Mouse (Mus musculus): Measurements from ENCODE around the gene Cdhr5. TPM values are rescaled to one million over a fixed set of nuclear protein-coding genes. Genes with fewer than 3 reads are reported as not detected.
A peak's percentile ranks its signal among the peaks of the same experiment; 100 is the strongest.
"Not testable (repeated sequence)": the region's sequence is repeated elsewhere in the genome, so short reads cannot be mapped to it uniquely, and the experiment has no call there.

Cdhr5 gene
- polyA plus RNA-seq, 1 experiment from 2014 or later, result 1.6 TPM

DNA sequence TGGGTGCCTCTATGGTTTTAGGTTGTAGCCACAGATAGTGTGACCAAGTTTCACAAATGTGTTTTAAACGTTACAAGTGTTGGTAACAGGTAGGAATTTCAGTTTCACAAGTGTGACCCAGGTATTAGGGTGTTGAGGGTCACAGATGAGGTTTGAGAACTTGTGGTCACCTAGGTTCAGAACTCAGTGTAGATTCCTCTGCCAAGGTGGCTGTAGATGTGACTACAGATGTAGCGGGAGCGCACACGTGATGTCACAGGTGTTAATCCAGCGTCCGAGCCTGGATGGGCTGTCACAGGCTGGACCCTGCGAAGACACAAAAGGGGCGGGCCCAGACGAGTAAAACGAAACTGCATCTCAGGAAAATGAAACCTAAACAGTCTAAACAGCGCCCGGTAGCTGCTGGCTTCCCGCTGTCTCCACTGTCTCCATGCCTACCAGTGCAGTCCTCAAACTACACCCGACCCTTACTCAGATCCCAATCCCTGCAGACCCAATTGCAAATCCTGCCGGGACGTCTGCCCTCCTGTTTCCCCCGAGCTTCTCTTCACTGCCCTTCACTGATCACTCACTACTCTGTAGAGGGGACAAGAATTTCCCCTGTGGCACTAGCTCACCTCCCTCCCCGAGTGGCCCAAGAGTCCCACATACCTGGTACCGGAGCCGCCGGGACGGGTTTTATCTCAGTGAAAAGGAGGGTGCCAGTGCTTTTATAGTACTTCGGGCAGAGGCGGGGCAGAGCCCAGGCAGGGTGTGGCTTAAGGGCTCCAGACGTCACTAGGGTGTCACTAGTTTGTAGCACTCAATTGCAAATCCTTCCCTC is 10.6 kb downstream of the Cdhr5 start, which contains the start of gene Irf7:
Gene Irf7, minus strand, starts transcription at position 743 of the 823 bp plus-strand sequence.
- peaks cover 27% of the 10 kb centered on the region for H3K36me3 ChIP-seq (ENCODE audit: control insufficient read depth, insufficient read depth)
- no peaks in the 10 kb centered on the region for H3K9me3 ChIP-seq (replicated peaks; ENCODE audit: control insufficient read depth, low read length)
- WGBS (ENCODE audit: insufficient replicate concordance), result 3% methylated on average over 25 of the region's 25 CpGs
- H3K4me2 ChIP-seq (ENCODE audit: low read depth, low read length), result peak within 1 kb of the TSS; percentile 85
- H3K4me1 ChIP-seq (ENCODE audit: control insufficient read depth, low read depth, low read length), result peaks cover 17% of the 10 kb centered on the region
- peak; percentile 84 for ATAC-seq (ENCODE audit: low read depth)
- H3K4me3 ChIP-seq (ENCODE audit: low read depth, low read length), result peak within 1 kb of the TSS; percentile 73
- peak within 1 kb of the TSS; percentile 71 for H3K9ac ChIP-seq (ENCODE audit: low read depth, low read length)
- H3K27me3 ChIP-seq (ENCODE audit: control insufficient read depth, insufficient read depth, low read depth, low read length), result peaks cover 3% of the 10 kb centered on the region
- peak within 1 kb of the TSS; percentile 36; the same call in 1 of the 2 replicates for H3K27ac ChIP-seq (ENCODE audit: low read length)

- WGBS (ENCODE audit: insufficient replicate concordance), result 33% methylated on average over 11 of the region's 11 CpGs
- peak overlapping the region; percentile 73 for H3K4me3 ChIP-seq (ENCODE audit: low read depth, low read length)
- no peak overlapping the region for H3K27ac ChIP-seq (ENCODE audit: low read length)
- H3K4me2 ChIP-seq (ENCODE audit: low read depth, low read length), result peak overlapping the region; percentile 85
- H3K9ac ChIP-seq (ENCODE audit: low read depth, low read length), result no peak overlapping the region
- H3K4me1 ChIP-seq (ENCODE audit: control insufficient read depth, low read depth, low read length), result peaks cover 17% of the 10 kb centered on the region
- H3K9me3 ChIP-seq (replicated peaks; ENCODE audit: control insufficient read depth, low read length), result no peaks in the 10 kb centered on the region
- H3K36me3 ChIP-seq (ENCODE audit: control insufficient read depth, insufficient read depth), result peaks cover 33% of the 10 kb centered on the region
- peaks cover 3% of the 10 kb centered on the region for H3K27me3 ChIP-seq (ENCODE audit: control insufficient read depth, insufficient read depth, low read depth, low read length)
- no peak for ATAC-seq (ENCODE audit: low read depth)
These were observed 11.2 kb downstream of the Cdhr5 start for GRCm38 (mm10) chr7:141265411-141265738.

DNA sequence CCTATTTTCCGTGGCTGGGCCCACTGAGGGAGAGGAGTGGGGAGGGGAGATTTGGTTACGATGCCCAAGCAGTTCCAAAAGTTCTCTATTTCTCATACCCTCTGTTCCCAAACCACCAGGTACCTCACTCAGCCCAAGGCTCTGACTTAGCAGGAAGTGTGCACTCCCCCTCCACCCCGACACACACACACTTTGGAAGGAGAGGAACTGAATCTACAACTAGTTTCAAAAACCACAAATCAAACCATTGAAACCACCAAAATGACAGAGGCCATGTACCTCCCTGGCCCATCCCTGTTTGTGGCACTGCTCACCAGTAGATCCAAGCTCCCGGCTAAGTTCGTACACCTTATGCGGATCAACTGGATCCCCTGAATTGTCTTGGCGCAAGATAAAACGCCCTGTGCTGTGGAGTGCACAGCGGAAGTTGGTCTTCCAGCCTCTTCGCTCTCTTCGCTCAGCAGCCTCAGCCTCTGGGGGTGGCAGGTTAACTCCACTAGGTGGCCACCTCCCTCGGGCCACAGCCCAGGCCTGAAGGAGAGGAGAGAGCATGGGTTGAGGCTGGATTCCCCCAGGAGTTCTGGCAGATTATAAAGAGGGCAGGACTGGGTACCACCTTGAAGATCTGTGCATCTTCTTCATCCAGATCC is 11.7 kb downstream of the Cdhr5 start:
- peak; percentile 26; the same call in 1 of the 2 replicates for ATAC-seq (ENCODE audit: low read depth)
- no peak overlapping the region for H3K27ac ChIP-seq (ENCODE audit: low read length)
- H3K9ac ChIP-seq (ENCODE audit: low read depth, low read length), result 0 out of 2 replicates have a peak overlapping the region, but pooled peaks have one; percentile 7

GRCm38 (mm10) chr7:141264041-141264700 is 12.4 kb downstream of the Cdhr5 start:
- peaks cover 45% of the 10 kb centered on the region for H3K36me3 ChIP-seq (ENCODE audit: control insufficient read depth, insufficient read depth)
- H3K9me3 ChIP-seq (replicated peaks; ENCODE audit: control insufficient read depth, low read length), result no peaks in the 10 kb centered on the region
- no peak overlapping the region for H3K4me3 ChIP-seq (ENCODE audit: low read depth, low read length)
- no peak overlapping the region for H3K9ac ChIP-seq (ENCODE audit: low read depth, low read length)
- H3K27me3 ChIP-seq (ENCODE audit: control insufficient read depth, insufficient read depth, low read depth, low read length), result peaks cover 3% of the 10 kb centered on the region
- H3K4me1 ChIP-seq (ENCODE audit: control insufficient read depth, low read depth, low read length), result peaks cover 17% of the 10 kb centered on the region
- no peak for ATAC-seq (ENCODE audit: low read depth)
- no peak overlapping the region for H3K4me2 ChIP-seq (ENCODE audit: low read depth, low read length)
- 71% methylated on average over 11 of the region's 11 CpGs for WGBS (ENCODE audit: insufficient replicate concordance)
- H3K27ac ChIP-seq (ENCODE audit: low read length), result no peak overlapping the region

More for the DNA sequence above, 11.7 kb downstream of the Cdhr5 start:
- Histone ChIP-seq H3K27me3 (ENCODE audit: control insufficient read depth, insufficient read depth, low read depth, low read length) (peaks cover 3% of the 10 kb centered on the region), H3K36me3 (ENCODE audit: control insufficient read depth, insufficient read depth) (peaks cover 38% of the 10 kb centered on the region), H3K9me3 (replicated peaks; ENCODE audit: control insufficient read depth, low read length) (no peaks in the 10 kb centered on the region), H3K4me2 (ENCODE audit: low read depth, low read length) (peak overlapping the region; percentile 85), H3K4me3 (ENCODE audit: low read depth, low read length) (peak overlapping the region; percentile 73), H3K4me1 (ENCODE audit: control insufficient read depth, low read depth, low read length) (peaks cover 17% of the 10 kb centered on the region)
- WGBS (ENCODE audit: insufficient replicate concordance), result 14% methylated on average over 12 of the region's 12 CpGs

- H3K27me3 ChIP-seq (ENCODE audit: control insufficient read depth, insufficient read depth, low read depth, low read length), result peaks cover 1% of the 10 kb centered on the region; the same call in 1 of the 2 replicates
- no peaks in the 10 kb centered on the region for H3K9me3 ChIP-seq (replicated peaks; ENCODE audit: control insufficient read depth, low read length)
- H3K4me1 ChIP-seq (ENCODE audit: control insufficient read depth, low read depth, low read length), result peaks cover 17% of the 10 kb centered on the region
- no peak overlapping the region for H3K27ac ChIP-seq (ENCODE audit: low read length)
- no peak for ATAC-seq (ENCODE audit: low read depth)
- no peak overlapping the region for H3K9ac ChIP-seq (ENCODE audit: low read depth, low read length)
- no peak overlapping the region for H3K4me3 ChIP-seq (ENCODE audit: low read depth, low read length)
- WGBS (ENCODE audit: insufficient replicate concordance), result 88% methylated on average over 13 of the region's 13 CpGs
- no peak overlapping the region for H3K4me2 ChIP-seq (ENCODE audit: low read depth, low read length)
- H3K36me3 ChIP-seq (ENCODE audit: control insufficient read depth, insufficient read depth), result peaks cover 50% of the 10 kb centered on the region
These were observed 12.9 kb downstream of the Cdhr5 start for GRCm38 (mm10) chr7:141263640-141264039.

- no peak overlapping the region for H3K4me2 ChIP-seq (ENCODE audit: low read depth, low read length)
- no peak overlapping the region for H3K27ac ChIP-seq (ENCODE audit: low read length)
- no peaks in the 10 kb centered on the region for H3K9me3 ChIP-seq (replicated peaks; ENCODE audit: control insufficient read depth, low read length)
- no peaks in the 10 kb centered on the region for H3K27me3 ChIP-seq (ENCODE audit: control insufficient read depth, insufficient read depth, low read depth, low read length)
- H3K4me1 ChIP-seq (ENCODE audit: control insufficient read depth, low read depth, low read length), result peaks cover 15% of the 10 kb centered on the region
- ATAC-seq (ENCODE audit: low read depth), result no peak
- H3K36me3 ChIP-seq (ENCODE audit: control insufficient read depth, insufficient read depth), result peaks cover 71% of the 10 kb centered on the region
- no peak overlapping the region for H3K9ac ChIP-seq (ENCODE audit: low read depth, low read length)
- WGBS (ENCODE audit: insufficient replicate concordance), result 88% methylated on average over 3 of the region's 3 CpGs
- H3K4me3 ChIP-seq (ENCODE audit: low read depth, low read length), result no peak overlapping the region
These were observed 15.1 kb downstream of the Cdhr5 start for GRCm38 (mm10) chr7:141261480-141261879.

GRCm38 (mm10) chr7:141256159-141256558 is 20.4 kb downstream of the Cdhr5 start:
- Histone ChIP-seq H3K27ac (ENCODE audit: low read length) (no peak overlapping the region), H3K4me1 (ENCODE audit: control insufficient read depth, low read depth, low read length) (no peaks in the 10 kb centered on the region; the same call in 1 of the 2 replicates), H3K9ac (ENCODE audit: low read depth, low read length) (no peak overlapping the region), H3K4me3 (ENCODE audit: low read depth, low read length) (no peak overlapping the region), H3K36me3 (ENCODE audit: control insufficient read depth, insufficient read depth) (peaks cover 66% of the 10 kb centered on the region), H3K9me3 (replicated peaks; ENCODE audit: control insufficient read depth, low read length) (no peaks in the 10 kb centered on the region), H3K4me2 (ENCODE audit: low read depth, low read length) (no peak overlapping the region), H3K27me3 (ENCODE audit: control insufficient read depth, insufficient read depth, low read depth, low read length) (no peaks in the 10 kb centered on the region)
- WGBS (ENCODE audit: insufficient replicate concordance), result 76% methylated on average over 10 of the region's 10 CpGs
- ATAC-seq (ENCODE audit: low read depth), result no peak

GRCm38 (mm10) chr7:141250486-141250885 is 26.1 kb downstream of the Cdhr5 start:
- peaks cover 38% of the 10 kb centered on the region for H3K36me3 ChIP-seq (ENCODE audit: control insufficient read depth, insufficient read depth)
- H3K27me3 ChIP-seq (ENCODE audit: control insufficient read depth, insufficient read depth, low read depth, low read length); H3K9ac ChIP-seq (ENCODE audit: low read depth, low read length); ATAC-seq (ENCODE audit: low read depth); H3K9me3 ChIP-seq (replicated peaks; ENCODE audit: control insufficient read depth, low read length); H3K27ac ChIP-seq (ENCODE audit: low read length); H3K4me2 ChIP-seq (ENCODE audit: low read depth, low read length); H3K4me1 ChIP-seq (ENCODE audit: control insufficient read depth, low read depth, low read length); H3K4me3 ChIP-seq (ENCODE audit: low read depth, low read length): not testable (repeated sequence)
- 77% methylated on average over 4 of the region's 4 CpGs for WGBS (ENCODE audit: insufficient replicate concordance)
